Mouse (Mus musculus) right cerebral cortex, postnatal 14 days (tissue): ENCODE measurements around the gene Tle4.

ENCODE experiments used
- DNase-seq: peaks from one replicate; pipeline ENCODE4 v3.0.0; 2022

The Tle4 gene

DNA sequence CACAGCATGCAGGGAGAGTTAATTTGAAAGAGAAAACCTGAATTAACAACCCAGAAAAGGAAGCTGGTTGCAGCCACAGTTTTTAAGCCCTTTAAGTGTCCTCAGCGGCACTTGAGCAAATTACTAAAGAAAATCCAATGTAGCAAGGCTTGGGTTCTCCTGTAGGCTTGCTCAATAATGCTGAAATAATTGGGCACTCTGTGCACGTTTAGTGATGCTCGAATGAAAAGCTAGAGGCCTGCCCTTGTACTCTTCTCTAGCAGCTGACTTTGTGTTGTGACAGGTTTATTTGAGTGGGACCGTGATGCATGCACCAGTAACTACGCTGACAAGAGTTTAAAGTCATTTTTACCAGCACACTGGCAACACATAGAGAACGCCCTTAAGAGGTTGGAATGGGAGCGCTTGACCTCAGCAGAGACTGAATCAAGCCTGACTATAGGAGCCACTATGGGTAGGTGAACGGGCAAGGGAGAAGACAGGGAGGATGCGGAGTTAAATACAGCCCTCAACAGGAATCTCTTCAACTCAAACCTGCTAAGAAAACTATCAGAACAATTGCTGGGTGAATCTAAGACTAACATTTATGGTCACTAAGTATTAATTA, 79.3 kb downstream of the Tle4 start:
- no peak for DNase-seq

GRCm38 (mm10) chr19:14516420-14516819, 81.4 kb downstream of the Tle4 start:
- DNase-seq = no peak

DNA sequence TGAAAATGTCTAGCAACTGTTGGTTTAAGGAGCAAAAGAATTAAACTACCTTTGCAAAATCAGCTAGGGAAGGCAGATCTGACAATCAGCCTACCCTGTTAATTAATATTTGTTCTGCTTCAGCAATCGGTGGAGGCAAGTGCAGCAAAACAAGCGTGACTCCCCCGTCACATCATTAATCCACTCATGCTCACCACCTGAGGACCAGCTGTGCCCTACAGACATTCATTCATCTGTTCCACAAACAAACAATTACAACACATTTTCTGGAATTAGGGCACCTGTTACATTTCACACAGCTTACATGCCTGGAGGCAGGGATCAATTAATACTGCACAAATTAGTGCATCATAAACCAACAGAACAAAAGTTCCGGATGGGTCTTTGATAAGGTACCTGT, 89.0 kb downstream of the Tle4 start:
- no peak for DNase-seq

GRCm38 (mm10) chr19:14507911-14508310, 89.9 kb downstream of the Tle4 start:
- DNase-seq = no peak

DNA sequence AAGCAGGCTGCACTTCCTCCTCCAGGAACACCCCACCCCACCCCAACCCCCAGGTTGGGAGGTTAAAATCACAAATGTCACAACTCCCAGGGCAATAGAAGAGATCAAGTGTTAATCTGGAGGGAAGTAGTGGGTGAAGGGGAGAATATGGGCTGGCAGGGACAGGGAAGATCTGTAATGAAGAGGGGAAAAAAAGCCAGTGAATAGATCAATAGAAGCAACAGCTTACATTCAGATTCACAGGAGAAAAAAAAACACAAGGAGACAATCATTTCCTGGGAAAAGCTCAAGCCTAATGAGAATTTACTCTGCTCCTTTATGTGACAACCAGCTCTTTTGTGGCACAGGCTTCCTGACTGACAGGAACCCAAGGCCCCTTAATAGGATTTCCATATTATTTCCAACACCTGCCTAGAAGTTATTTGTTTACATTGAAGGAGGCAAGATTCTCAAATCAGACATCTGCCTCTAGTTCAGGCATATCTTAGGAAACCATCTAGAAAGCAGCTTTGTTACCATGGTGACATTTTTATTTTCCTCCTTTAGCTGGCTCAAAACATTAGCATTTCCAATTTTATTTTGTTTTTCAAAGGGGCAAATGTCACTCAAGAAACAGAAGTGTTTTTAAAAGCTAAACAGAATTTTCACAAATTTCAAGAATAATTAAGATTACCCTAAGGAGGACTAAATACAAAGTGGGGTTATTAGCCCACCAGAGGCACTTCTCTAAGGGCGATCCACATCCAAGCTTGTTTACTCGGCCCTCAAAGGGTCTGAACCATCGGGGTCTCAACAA, 90.8 kb downstream of the Tle4 start:
- DNase-seq = no peak

DNA sequence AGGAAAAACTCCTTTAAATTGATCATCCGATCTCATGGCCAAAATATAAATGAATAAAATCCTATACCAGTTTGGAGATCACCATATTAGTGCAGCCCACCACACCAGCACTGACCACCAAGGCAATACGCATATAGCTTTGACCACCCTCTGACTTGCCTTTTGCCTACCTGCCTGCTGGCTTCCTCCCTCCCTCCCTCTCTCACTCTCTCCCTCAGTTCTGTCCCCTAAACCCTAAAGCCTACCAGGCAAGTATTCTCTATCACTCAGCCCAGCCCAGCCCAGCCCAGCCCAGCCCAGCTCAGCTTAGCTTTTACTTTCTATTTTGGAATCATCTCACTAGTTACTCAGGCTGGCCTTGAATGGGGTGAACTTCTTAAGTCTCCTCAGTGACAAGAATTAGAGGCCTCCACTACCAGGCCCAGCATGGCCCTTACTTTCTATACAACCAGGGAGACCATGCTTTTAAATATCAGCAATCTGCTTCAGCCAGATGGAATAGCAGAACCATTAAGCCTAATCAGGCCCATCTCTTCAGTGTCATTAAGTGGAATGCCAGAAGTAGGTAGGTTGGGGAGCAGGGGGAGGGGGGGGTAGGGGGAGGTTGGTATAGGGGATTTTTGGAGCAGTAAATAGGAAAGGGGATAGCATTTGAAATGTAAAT, 91.8 kb downstream of the Tle4 start:
- DNase-seq = no peak

DNA sequence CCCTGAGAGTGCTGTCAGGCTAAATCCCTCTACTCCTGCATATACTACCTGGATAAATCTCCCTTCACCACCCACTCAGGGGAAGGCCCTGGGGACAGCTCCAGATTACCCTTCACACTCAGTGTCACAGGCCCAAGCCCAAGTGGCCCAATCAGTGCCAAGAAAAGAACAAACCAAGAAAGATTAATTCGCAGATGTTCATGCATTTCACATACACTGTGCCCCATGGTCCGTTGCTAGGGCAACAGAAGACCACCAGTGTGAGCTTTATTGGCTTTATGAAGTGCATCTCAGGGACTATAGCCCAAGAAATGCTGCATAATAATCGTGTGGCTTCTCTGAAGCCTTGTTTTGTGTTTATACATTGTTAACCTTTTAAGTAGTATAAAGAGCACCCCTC, 92.5 kb downstream of the Tle4 start:
- no peak for DNase-seq

DNA sequence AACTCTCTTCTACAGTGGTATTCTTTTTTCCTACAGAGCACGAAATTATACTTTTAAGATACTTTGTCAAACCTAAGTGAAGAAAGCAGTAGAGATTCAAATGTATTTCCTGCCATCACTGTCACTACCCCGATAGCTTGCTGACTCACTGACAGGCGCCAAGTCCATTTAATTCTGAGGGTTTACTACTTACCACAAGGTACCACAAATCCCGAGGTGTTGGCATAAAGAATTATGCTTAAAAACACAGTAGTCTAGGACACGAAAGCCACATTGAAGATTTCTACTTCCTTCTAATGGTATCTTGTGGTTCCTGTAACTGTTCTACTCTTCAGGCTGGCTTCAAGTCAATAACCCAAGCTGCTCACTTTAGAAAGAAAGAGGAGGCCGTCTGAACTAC, 94.0 kb downstream of the Tle4 start:
- DNase-seq = no peak

DNA sequence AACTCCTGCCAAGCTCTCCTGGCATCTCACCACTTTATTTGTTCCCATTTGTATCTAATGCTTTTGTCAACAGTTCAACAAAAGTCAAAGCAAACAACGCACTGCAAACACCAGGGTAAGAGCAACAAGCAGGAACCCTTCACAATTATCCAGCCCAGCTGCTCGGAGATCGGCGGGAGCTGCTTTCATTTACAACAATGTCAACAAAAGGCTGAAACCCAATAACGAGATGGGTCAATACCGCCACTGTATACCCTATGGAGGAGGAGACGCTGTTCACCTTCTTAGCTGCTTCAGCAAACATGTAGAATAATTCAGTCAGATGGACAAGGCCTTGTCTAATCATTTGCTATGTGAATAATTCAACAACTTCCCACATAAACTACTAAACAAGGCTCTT, 95.6 kb downstream of the Tle4 start:
- no peak for DNase-seq

DNA sequence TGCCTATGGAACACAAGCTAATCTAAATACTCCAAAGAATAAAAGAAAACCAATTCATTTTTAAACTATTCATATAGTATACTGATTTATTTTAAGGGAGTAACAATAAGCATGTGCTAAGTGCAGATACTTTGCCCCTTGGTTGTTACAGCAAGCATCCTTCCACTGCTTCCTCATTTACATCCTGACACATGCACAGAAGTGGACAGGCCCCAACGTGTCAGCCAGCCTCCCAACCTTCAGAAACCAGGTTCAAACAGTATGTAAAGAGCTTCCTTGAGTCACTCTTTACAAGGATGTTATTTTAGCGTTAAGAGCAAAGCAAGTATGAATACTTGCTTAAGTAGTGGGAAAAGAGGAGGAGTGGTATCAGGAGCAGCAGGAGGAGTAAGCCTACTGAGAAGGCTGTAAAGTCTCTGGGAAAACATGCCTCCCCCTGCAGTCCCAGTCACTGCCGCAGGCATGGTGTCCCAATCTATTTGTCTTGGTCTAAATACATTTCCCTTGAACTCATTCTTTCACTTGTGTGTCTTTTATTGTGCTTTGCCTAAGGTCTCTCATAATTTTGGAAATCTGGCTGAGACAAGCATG, 97.9 kb downstream of the Tle4 start:
- no peak for DNase-seq

DNA sequence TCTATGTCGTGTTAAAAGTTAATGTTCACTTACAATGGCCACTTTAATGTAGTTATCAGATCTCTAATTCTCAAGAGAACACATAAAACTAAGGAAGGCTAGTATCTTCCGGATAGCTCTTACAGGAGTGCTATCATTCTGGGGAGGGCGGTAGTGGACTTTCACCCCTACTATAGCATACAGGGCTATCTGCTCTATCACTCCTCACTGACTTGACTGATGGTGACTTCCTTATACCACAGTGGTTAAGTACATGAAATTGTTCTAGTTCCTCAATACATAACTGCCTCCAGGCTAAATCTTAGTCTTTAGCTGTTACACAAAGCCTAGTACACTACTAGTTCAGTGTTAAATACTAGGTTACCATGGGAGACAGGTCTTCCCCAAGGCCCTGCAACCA, 104.8 kb downstream of the Tle4 start:
- DNase-seq = no peak

DNA sequence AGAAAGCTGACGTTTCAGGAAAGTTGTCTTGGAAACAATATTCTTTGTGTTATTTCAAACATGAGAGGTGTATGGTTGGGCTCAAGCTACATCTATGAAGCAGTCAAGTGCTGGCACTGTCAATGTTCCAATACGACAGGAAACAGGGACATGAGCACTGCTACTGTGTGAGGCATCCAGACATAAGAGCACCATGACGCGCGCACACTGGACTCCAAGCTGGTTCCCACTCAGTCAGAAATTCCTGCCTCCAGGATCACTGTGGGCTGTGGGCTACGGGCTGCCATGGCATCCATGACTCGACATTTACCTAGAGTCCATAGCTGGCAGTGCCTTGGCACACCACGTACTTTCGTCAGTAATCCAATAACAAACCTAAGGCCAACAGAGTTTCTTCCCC, 110.7 kb downstream of the Tle4 start:
- DNase-seq = no peak

DNA sequence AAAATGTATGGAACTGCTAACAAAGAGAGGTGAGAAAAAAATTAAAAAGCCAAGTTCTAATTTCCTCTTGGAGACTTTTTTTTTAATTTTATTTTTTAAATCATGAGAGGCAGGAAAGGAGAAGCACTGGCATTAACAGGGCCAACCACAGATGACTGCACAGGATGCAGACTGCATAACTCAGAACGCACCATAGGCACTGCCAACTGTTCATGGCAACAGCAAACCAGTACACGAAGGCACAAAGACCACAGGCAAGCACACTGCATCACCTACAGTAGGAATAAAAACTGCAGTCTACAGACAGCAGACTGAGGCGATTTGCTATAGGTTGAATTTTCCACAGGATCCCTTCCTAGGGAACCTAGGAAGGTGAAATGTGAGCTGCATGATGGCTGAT, 112.7 kb downstream of the Tle4 start:
- DNase-seq = no peak

GRCm38 (mm10) chr19:14482562-14483138, 115.2 kb downstream of the Tle4 start:
- DNase-seq = no peak

DNA sequence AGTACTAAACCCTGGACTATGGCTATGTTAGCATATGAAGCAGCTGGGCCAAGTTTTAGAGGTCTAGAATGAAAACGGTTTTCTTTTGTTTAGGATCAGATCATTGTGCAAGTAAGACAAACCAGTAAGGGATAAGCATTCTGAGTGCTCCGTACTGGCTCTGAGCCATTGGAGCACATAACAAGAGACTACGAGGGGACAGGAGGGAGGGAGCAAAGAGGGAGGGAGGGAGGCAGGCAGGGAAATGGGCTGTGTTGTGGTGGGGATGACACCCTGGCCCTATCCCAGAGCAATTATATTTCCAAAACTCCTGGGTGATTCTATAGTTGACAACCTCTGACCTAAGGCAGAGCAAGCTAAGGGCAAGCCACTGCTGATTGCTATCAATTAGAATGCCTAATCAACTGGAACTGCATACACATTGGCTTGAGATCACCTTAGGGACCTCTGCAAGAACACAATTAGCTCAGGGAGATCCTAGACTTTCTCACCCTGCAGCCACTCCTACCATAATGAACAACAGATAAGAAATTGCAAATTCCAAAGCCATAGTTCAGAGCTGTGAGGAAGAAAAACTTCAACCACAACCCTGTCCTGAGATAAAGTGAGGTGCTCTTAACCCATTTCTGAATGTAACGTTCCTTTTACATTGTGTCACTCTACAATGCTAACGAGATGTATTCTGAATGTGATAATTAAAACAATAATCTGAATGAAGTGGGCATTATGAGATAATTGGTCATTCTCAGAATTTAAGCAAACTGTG, 115.9 kb downstream of the Tle4 start:
- DNase-seq = no peak

DNA sequence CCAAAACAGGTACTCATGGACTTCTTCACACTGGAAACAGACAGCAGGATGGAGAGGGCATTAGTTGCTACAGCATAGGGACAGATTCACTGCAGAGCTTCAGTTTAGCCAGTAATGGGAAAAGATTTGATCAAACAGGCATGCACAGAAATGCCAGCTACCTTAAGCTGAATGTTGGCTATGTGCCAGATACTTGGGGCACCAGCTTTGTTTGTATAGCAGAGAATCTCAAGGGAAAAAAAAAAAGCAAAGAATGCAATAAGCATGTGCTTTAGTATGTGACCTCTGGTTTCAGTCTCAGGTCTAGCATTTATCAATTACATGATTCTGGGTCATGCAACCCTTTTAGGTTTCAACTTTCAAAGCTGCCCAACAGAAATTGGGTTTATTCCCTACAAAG, 118.1 kb downstream of the Tle4 start:
- DNase-seq = no peak

DNA sequence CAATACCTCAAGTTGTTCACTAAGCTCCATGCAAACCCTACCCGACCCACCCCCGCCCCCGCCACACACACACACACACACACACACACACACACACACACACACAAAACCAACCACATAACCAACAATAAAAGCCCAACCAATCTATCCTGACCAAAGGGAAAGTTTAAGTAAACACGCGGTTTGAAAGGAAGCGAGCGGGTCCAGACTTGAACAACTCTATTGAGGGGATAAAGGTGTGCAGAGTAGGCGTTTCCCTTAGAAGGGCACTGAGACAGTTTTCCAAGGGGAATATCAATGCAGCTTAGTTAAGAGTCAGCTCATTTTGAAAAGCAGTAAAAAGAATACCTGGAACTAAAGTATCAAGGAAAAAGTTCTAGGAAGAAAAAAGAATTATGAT, 128.5 kb downstream of the Tle4 start:
- DNase-seq = no peak

- DNase-seq = no peak
These were observed 129.1 kb downstream of the Tle4 start for GRCm38 (mm10) chr19:14468733-14469132.

- no peak for DNase-seq
These were observed 131.8 kb downstream of the Tle4 start for GRCm38 (mm10) chr19:14466020-14466419.

- DNase-seq = no peak
These were observed 134.4 kb downstream of the Tle4 start for GRCm38 (mm10) chr19:14463281-14464079.

- DNase-seq = no peak
These were observed 144.4 kb downstream of the Tle4 start for GRCm38 (mm10) chr19:14453486-14453885.

GRCm38 (mm10) chr19:14451329-14451728, 146.5 kb downstream of the Tle4 start:
- no peak for DNase-seq
